Mouse (Mus musculus) Patski (cell line): ENCODE results near the gene Manbal. TPM values are rescaled to one million over a fixed set of nuclear protein-coding genes. Genes with fewer than 3 reads are reported as not detected.

ENCODE experiments used
- ATAC-seq: fragments of 100-300 bp; one replicate; pipeline ENCODE4 v1.8.0; 2021
- CTCF ChIA-PET: fragments of 350-600 bp; sonication (Branson Sonifier 250); formaldehyde crosslinking; loops from one replicate; lab custom pipeline; 2022; ENCODE audit warnings: inconsistent platforms; lab: Charles Lee
- POLR2A ChIA-PET: fragments of 350-600 bp; sonication (Branson Sonifier 250); formaldehyde crosslinking; loops from one replicate; lab custom pipeline; 2022; ENCODE audit warnings: antibody characterized with exemption, inconsistent platforms; lab: Charles Lee
- DNase-seq: peaks from one replicate; pipeline ENCODE4 v3.0.0-alpha.2; 2011; ENCODE audit warnings: low read depth, low spot score
- H3K27me3 ChIP-seq: fragments of 371-371 bp; one replicate; pipeline ENCODE4 v1.5.1; 2021
- CTCF ChIP-seq: fragments of 100-300 bp; IDR thresholded peaks from one replicate; pipeline ENCODE4 v1.5.1; 2021
- in situ Hi-C: fragments of 300-500 bp; cut with MboI; formaldehyde crosslinking; loops from 3 replicates; pipeline ENCODE4 v1.11.1; 2018; ENCODE audit warnings: low pct_unique_long_range_greater_than_20kb, mixed read lengths
- polyA plus RNA-seq: library from polyadenylated mRNA; unstranded; gene quantifications from one replicate; pipeline ENCODE4 v1.2.3, GENCODE M21; 2021

Gene Manbal
- polyA plus RNA-seq, 1 experiment from 2014 or later, result 63.9 TPM

DNA sequence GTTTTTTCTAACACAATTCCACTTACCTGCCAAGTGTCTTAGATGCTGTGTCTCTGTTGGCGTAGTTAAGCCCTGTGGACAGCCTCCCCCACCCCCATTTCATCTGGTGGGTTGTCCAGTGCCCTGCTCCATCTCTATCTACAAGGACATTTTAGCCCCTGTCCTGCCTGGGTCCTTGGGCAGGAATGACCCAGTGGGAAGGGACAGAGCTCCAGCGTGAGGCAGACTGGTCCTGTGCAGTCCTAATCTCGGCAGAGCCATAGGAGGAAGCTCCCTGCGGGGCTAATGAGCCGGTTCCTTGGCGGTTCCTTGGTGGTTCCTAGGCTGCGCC lies 22.2 kb downstream of the Manbal start:
- POLR2A ChIA-PET, result no interaction called here

GRCm38 (mm10) chr2:157392331-157392730 lies 24.9 kb downstream of the Manbal start:
- POLR2A ChIA-PET, result no interaction called here
- in situ Hi-C loops, result no loop called here
- H3K27me3 ChIP-seq, result no peaks in the 10 kb centered on the region
- CTCF ChIA-PET, result interaction anchor here (0.9 kb wide), 2 partner anchors 13 to 83 kb away, joined by 3 to 4 read pairs; no protein-coding TSS in a partner anchor
- ATAC-seq (no peak), DNase-seq (no peak)
- no peak for TF ChIP-seq CTCF

More for the DNA sequence above, 22.2 kb downstream of the Manbal start:
- no peaks in the 10 kb centered on the region for H3K27me3 ChIP-seq
- no peak for TF ChIP-seq CTCF
- ATAC-seq (no peak), DNase-seq (no peak)
- in situ Hi-C loops, result no loop called here
- CTCF ChIA-PET, result no interaction called here

DNA sequence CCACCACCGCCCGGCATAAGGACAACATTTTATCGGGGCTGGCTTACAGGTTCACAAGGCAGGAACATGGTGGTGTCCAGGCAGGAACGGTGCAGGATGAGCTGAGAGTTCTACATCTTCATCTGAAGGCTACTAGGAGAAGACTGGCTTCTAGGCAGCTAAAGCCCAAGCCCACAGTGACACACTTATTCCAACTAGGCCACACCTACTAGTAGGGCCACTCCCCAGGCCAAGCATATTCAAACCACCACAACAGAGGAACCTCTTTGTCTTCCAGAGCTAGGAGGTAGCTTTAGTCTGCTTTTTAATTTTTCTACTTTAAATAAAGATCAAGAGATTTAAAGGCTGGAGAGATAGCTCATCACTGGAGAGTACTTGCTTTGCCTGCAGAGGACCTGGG lies 26.2 kb downstream of the Manbal start:
- H3K27me3 ChIP-seq, result no peaks in the 10 kb centered on the region
- no peak for ATAC-seq
- ChIA-PET CTCF (no interaction called here), POLR2A (no interaction called here)
- TF ChIP-seq CTCF, result no peak
- no peak for DNase-seq
- in situ Hi-C loops, result no loop called here

DNA sequence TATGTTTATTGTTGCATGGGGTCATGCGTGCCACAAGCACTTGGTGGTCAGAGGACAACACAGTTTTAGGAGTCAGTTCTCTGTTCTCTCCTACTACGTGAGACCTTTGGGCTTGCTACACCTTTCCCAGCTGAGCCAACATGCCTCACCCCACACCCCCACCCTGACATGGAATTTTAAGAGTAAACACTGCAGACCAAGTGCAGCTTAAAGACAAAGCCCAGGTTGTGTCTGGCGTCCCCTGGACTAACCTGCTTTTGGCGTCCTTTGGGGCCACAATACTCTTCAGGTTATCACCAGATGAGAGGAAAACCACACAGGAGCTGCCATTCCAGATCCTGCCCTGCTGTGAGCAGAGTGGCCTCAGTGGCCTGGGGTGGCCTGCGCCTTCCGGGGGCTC lies 27.5 kb downstream of the Manbal start:
- no peaks in the 10 kb centered on the region for H3K27me3 ChIP-seq
- in situ Hi-C loops, result no loop called here
- ChIA-PET CTCF (no interaction called here), POLR2A (no interaction called here)
- DNase-seq, result no peak
- TF ChIP-seq CTCF, result no peak
- no peak for ATAC-seq

- H3K27me3 ChIP-seq, result no peaks in the 10 kb centered on the region
- ChIA-PET POLR2A (no interaction called here), CTCF (no interaction called here)
- in situ Hi-C loops, result no loop called here
- ATAC-seq, result no peak
- no peak for TF ChIP-seq CTCF
- DNase-seq, result no peak
These were observed 28.0 kb downstream of the Manbal start for GRCm38 (mm10) chr2:157395371-157395770.

GRCm38 (mm10) chr2:157395960-157396359 lies 28.6 kb downstream of the Manbal start:
- CTCF ChIA-PET, result no interaction called here
- no peak for TF ChIP-seq CTCF
- ATAC-seq (no peak), DNase-seq (no peak)
- POLR2A ChIA-PET, result no interaction called here
- in situ Hi-C loops, result no loop called here
- no peaks in the 10 kb centered on the region for H3K27me3 ChIP-seq

GRCm38 (mm10) chr2:157397376-157397775 lies 30.0 kb downstream of the Manbal start:
- no peak for ATAC-seq
- no peaks in the 10 kb centered on the region for H3K27me3 ChIP-seq
- no peak for DNase-seq
- in situ Hi-C loops, result no loop called here
- ChIA-PET CTCF (no interaction called here), POLR2A (no interaction called here)
- no peak for TF ChIP-seq CTCF

- TF ChIP-seq CTCF, result no peak
- in situ Hi-C loops, result no loop called here
- H3K27me3 ChIP-seq, result no peaks in the 10 kb centered on the region
- DNase-seq (no peak), ATAC-seq (no peak)
- POLR2A ChIA-PET, result no interaction called here
- CTCF ChIA-PET, result interaction anchor here (1.0 kb wide), 1 partner anchor 22 kb away, joined by 3 read pairs; no protein-coding TSS in a partner anchor
These were observed 31.1 kb downstream of the Manbal start for GRCm38 (mm10) chr2:157398539-157398938.

- CTCF ChIA-PET, result no interaction called here
- no peak for DNase-seq
- H3K27me3 ChIP-seq, result no peaks in the 10 kb centered on the region
- in situ Hi-C loops, result no loop called here
- no peak for ATAC-seq
- POLR2A ChIA-PET, result no interaction called here
- TF ChIP-seq CTCF, result no peak
These were observed 32.4 kb downstream of the Manbal start for GRCm38 (mm10) chr2:157399797-157400196.

DNA sequence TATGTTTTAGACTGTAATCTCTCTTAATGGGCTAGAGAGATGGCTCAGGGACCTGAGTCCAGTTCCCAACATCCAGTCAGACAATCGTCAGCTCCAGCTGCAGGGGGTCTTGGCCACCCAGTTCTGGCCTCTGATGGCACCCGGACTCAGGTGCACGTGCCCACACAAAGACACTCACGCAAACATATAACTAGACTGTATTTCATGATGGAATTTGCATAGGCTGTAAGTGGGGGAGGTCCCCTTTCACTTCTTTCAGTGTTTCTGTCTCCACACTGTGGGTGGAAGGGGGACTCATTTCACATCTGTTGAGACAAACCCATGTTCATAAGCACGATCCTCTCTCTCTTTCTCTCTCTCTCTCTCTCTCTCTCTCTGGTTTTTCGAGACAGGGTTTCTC lies 33.1 kb downstream of the Manbal start:
- in situ Hi-C loops, result no loop called here
- CTCF ChIA-PET, result interaction anchor here (1.3 kb wide), 1 partner anchor 13 kb away, joined by 3 read pairs; no protein-coding TSS in a partner anchor
- no peaks in the 10 kb centered on the region for H3K27me3 ChIP-seq
- POLR2A ChIA-PET, result no interaction called here
- ATAC-seq (no peak), DNase-seq (no peak)
- no peak for TF ChIP-seq CTCF

DNA sequence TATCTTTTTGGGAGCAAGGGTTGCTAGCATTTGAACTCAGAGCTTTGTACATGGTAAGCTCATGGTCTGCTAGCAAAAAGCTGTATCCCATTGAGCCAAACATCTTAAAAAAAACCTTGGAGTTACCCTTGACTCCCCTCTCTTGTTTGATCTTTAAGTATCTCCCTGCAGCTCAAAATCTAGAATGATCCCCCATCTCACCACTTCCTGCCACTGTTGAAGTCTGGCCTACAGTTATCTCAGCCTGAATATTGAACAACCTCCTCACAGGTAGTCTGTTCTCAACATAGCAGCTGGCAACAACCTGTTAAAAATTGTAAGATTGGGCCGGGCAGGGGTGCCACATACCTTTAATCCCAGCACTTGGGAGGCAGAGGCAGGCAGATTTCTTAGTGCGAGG lies 33.9 kb downstream of the Manbal start:
- no peaks in the 10 kb centered on the region for H3K27me3 ChIP-seq
- DNase-seq, result no peak
- no peak for ATAC-seq
- in situ Hi-C loops, result no loop called here
- ChIA-PET CTCF (interaction anchor here (1.3 kb wide), 1 partner anchor 14 kb away, joined by 3 read pairs; no protein-coding TSS in a partner anchor), POLR2A (no interaction called here)
- no peak for TF ChIP-seq CTCF

DNA sequence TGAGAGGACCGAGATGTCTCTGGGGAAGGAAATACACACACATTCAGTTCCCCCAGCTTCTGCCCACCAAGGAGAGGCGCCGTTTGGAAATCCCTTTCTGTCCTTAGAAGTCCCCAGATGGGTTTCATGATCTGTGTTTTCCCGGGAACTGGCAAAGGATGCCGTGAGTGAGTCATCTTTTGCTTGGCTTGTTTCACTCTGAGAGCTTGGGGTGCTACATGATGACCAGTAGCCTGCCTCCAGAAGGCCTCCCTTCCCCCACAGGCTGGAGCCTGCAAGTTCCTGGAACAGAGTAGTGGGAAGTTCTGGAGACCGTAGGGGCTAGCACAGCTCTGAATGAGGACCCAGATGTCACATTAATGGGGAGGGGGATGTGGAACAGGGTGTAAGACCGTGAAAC lies 40.2 kb downstream of the Manbal start:
- ATAC-seq (peak; percentile 47), DNase-seq (peak; percentile 42)
- CTCF ChIA-PET, result no interaction called here
- H3K27me3 ChIP-seq, result no peaks in the 10 kb centered on the region
- TF ChIP-seq CTCF, result no peak
- POLR2A ChIA-PET, result interaction anchor here (0.5 kb wide), 1 partner anchor 274 kb away, joined by 5 read pairs; no protein-coding TSS in a partner anchor
- in situ Hi-C loops, result no loop called here
